Mouse (Mus musculus) 3134 (cell line): ENCODE data around the gene Kars.

Experiments used
- DNase-seq: peaks from one replicate; pipeline ENCODE4 v3.0.0-alpha.2; 2011; ENCODE audit warnings: low spot score; ENCODE audit not compliant: insufficient read length; ENCODE audit errors: extremely low read depth

The Kars gene

GRCm38 (mm10) chr8:111950846-111951245 lies 60.3 kb downstream of the Kars start:
- no peak for DNase-seq

GRCm38 (mm10) chr8:111947954-111948353 lies 63.2 kb downstream of the Kars start:
- no peak for DNase-seq

DNA sequence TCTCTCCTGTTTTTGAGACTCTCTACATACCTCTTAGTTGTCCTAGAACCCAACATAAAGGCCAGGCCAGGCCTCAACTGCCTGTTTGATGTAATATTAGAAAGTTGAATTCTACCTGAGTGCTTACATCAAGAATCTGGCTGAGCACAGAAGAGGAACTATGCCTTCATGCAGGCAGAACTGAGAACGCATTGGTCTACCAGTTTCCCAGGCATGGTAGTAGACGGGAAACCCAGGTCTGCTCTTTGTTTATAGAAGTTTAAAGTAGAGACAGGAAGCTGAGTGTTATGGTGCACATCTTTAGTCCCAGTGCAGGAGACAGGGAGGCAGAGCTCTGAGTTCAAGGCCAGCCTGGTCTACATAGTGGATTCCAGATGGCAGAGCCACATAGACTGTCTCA lies 64.0 kb downstream of the Kars start:
- DNase-seq: no peak

- no peak for DNase-seq
These were observed 67.6 kb downstream of the Kars start for GRCm38 (mm10) chr8:111943544-111943943.
